Mouse (Mus musculus): Measurements from ENCODE around the gene Atxn1l.
A peak's percentile ranks its signal among the peaks of the same experiment; 100 is the strongest.

Gene Atxn1l

GRCm38 (mm10) chr8:109731012-109731411 is 6.5 kb downstream of the Atxn1l start:
- no peak for DNase-seq (ENCODE audit: low spot score)

- no peak for DNase-seq (ENCODE audit: low spot score)
Observed at GRCm38 (mm10) chr8:109725106-109725505, 12.4 kb downstream of the Atxn1l start.

GRCm38 (mm10) chr8:109714961-109715360 is 22.6 kb downstream of the Atxn1l start:
- no peak for DNase-seq (ENCODE audit: low spot score)

- no peak for DNase-seq (ENCODE audit: low spot score)
Observed at GRCm38 (mm10) chr8:109712521-109712920, 25.0 kb downstream of the Atxn1l start.

GRCm38 (mm10) chr8:109707921-109708320 is 29.6 kb downstream of the Atxn1l start:
- DNase-seq (ENCODE audit: low spot score), result no peak

- DNase-seq (ENCODE audit: low spot score), result peak; percentile 65
Observed at GRCm38 (mm10) chr8:109706874-109707237, 30.7 kb downstream of the Atxn1l start.

- DNase-seq (ENCODE audit: low spot score), result no peak
Observed at GRCm38 (mm10) chr8:109706076-109706873, 31.3 kb downstream of the Atxn1l start.

GRCm38 (mm10) chr8:109705320-109706075 is 32.0 kb downstream of the Atxn1l start, which contains the start of gene Zfp821:
Gene Zfp821, plus strand, starts transcription at chr8:109705546.
- DNase-seq (ENCODE audit: low spot score), result peak; percentile 94

GRCm38 (mm10) chr8:109704565-109705319 is 32.8 kb downstream of the Atxn1l start:
- DNase-seq (ENCODE audit: low spot score), result no peak

- DNase-seq (ENCODE audit: low spot score), result no peak
Observed at GRCm38 (mm10) chr8:109698477-109698876, 39.1 kb downstream of the Atxn1l start.

GRCm38 (mm10) chr8:109697754-109698153 is 39.8 kb downstream of the Atxn1l start:
- DNase-seq (ENCODE audit: low spot score), result no peak

GRCm38 (mm10) chr8:109694154-109694553 is 43.4 kb downstream of the Atxn1l start:
- DNase-seq (ENCODE audit: low spot score), result no peak

- DNase-seq (ENCODE audit: low spot score), result peak; percentile 98
Observed at GRCm38 (mm10) chr8:109693146-109693900, 44.2 kb downstream of the Atxn1l start, which contains the start of gene Ist1. Gene Ist1, minus strand, starts transcription at chr8:109693260.

GRCm38 (mm10) chr8:109692443-109693145 is 44.9 kb downstream of the Atxn1l start:
- DNase-seq (ENCODE audit: low spot score), result no peak

- DNase-seq (ENCODE audit: low spot score), result no peak
Observed at GRCm38 (mm10) chr8:109691769-109692168, 45.8 kb downstream of the Atxn1l start.

- no peak for DNase-seq (ENCODE audit: low spot score)
Observed at GRCm38 (mm10) chr8:109687248-109687647, 50.3 kb downstream of the Atxn1l start.

- DNase-seq (ENCODE audit: low spot score), result no peak
Observed at GRCm38 (mm10) chr8:109682120-109682519, 55.4 kb downstream of the Atxn1l start.

- DNase-seq (ENCODE audit: low spot score), result no peak
Observed at GRCm38 (mm10) chr8:109681535-109681934, 56.0 kb downstream of the Atxn1l start.
